Mouse (Mus musculus) stomach, embryonic 15.5 days (tissue): ENCODE results near the gene Mfrp. TPM values are rescaled to one million over a fixed set of nuclear protein-coding genes. Genes with fewer than 3 reads are reported as not detected.

Source experiments
- ATAC-seq: fragments of 200-750 bp; cut with Nextera tagmentation; 2 replicates; pipeline ENCODE4 v1.8.0; 2017; ENCODE audit warnings: low read depth, moderate number of reproducible peaks, moderate TSS enrichment; ENCODE audit not compliant: insufficient read depth, low FRiP score
- H3K27ac ChIP-seq: fragments of 300-500 bp; sonication (generic); 2 replicates; pipeline ENCODE4 v1.5.1; 2015; ENCODE audit warnings: mild to moderate bottlenecking, inconsistent platforms
- H3K27me3 ChIP-seq: fragments of 300-500 bp; sonication (generic); replicated peaks from 2 replicates; pipeline ENCODE4 v1.6.1; 2015; ENCODE audit warnings: inconsistent platforms
- H3K36me3 ChIP-seq: fragments of 300-500 bp; sonication (generic); 2 replicates; pipeline ENCODE4 v1.6.1; 2015; ENCODE audit warnings: inconsistent platforms
- H3K4me1 ChIP-seq: fragments of 300-500 bp; sonication (generic); 2 replicates; pipeline ENCODE4 v1.6.1; 2015; ENCODE audit warnings: inconsistent platforms
- H3K4me2 ChIP-seq: fragments of 300-500 bp; sonication (generic); 2 replicates; pipeline ENCODE4 v1.6.1; 2015; ENCODE audit warnings: mild to moderate bottlenecking, inconsistent platforms
- H3K4me3 ChIP-seq: fragments of 300-500 bp; sonication (generic); replicated peaks from 2 replicates; pipeline ENCODE4 v1.5.1; 2015; ENCODE audit warnings: inconsistent platforms
- H3K9ac ChIP-seq: fragments of 300-500 bp; sonication (generic); 2 replicates; pipeline ENCODE4 v1.6.1; 2015; ENCODE audit warnings: inconsistent platforms
- H3K9me3 ChIP-seq: fragments of 300-500 bp; sonication (generic); 2 replicates; pipeline ENCODE4 v1.6.1; 2016; ENCODE audit warnings: inconsistent platforms
- WGBS: fragments of 180-500 bp; shearing (Covaris S2); methylation state at CpG from one replicate; pipeline ENCODE4 v1.1.7; 2015; 5-methylcytosine and 5-hydroxymethylcytosine counted together
- polyA plus RNA-seq: library from polyadenylated mRNA; unstranded; fragments of >200 nt; fragmentation: Nextera tagmentation; extraction: Ambion mirVana; gene quantifications from 2 replicates; pipeline ENCODE4 v1.2.1, GENCODE M21; 2015

Gene Mfrp
- polyA plus RNA-seq, 1 experiment from 2014 or later: 0.18 TPM

DNA sequence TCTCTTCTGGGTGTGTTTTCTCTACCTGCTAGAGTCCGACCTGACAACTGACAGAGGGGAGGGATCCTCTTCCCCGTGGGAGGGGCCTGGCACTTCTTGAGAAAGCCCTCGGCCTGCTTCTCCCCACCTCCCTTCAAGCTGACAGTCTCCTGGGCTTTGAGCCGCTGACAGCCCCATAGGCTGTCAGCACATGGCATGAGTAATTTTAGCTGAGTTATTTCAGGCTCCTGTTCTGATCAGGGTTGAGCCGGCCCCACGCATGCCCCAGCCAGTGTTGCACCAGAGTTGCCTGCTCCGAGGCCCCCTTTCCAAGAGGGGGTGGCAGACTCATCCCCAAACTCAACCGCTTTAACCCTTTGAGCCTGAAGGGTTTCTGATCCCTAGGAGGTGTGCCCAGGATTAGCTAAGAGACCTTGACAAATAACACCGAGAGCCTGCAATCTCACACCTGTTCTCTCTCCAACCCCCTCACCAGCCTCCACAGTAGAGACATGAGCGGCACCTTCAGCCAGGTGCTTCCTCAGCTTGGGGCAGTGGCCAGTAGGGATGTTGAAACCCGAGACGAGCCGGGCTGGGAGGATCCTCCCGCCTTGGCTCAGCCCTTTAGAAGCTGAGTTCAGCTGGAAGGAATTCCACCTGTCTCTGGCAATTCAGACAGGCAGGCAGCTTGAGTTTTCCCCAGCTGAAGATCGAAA lies 13.6 kb upstream of the Mfrp start:
- H3K27ac ChIP-seq: peak overlapping the region; percentile 46; the same call in 1 of the 2 replicates
- H3K9me3 ChIP-seq: no peaks in the 10 kb centered on the region
- no peak overlapping the region for H3K4me3 ChIP-seq
- 8% methylated on average over 15 of the region's 15 CpGs for WGBS
- H3K9ac ChIP-seq: no peak overlapping the region
- H3K27me3 ChIP-seq: 0 out of 2 replicates have a peak, but pooled peaks cover 6% of the 10 kb centered on the region
- H3K4me1 ChIP-seq: peaks cover 43% of the 10 kb centered on the region
- peak overlapping the region; percentile 28; the same call in 1 of the 2 replicates for H3K4me2 ChIP-seq
- no peak; the same call in 1 of the 2 replicates for ATAC-seq
- no peaks in the 10 kb centered on the region for H3K36me3 ChIP-seq

DNA sequence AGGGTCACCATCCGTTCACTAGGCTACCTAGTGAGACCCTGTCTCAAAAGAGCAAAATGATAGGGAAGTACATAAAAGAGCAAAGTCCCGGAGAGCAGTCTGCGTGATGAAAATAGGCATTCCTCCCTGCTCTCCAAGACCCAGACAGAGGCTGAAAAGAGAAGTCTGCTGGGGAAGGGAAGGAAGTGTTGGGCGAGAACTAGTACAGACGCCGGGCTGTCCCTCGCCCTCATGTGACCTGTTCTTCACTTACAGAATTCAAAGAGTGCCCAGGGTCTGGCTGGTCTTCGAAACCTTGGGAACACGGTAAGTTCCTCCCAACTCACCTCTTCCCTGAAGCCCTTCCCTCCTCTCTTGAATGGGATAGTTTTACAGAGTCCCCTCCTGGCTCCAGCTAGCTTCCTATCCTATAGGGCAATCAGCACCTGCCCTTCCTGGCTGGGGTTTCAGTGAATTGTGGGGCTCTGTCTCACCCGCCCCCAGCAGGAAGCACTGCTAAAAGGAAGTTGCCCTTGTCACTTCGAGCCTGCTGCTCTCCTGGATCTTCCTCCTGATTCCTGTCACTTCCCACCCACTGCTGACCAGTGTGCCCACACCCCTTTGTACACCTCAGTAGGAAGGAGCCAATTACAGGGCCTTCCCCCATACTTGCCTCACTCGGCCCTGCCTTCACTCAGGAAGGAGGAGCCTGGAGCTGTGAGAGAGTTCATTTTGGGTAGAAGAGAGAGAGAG lies 12.5 kb upstream of the Mfrp start:
- peaks cover 38% of the 10 kb centered on the region for H3K4me1 ChIP-seq
- ATAC-seq: no peak
- no peak overlapping the region for H3K4me2 ChIP-seq
- H3K9me3 ChIP-seq: no peaks in the 10 kb centered on the region
- H3K36me3 ChIP-seq: 0 out of 2 replicates have a peak, but pooled peaks cover 4% of the 10 kb centered on the region
- 55% methylated on average over 12 of the region's 12 CpGs for WGBS
- 0 out of 2 replicates have a peak overlapping the region, but pooled peaks have one; percentile 9 for H3K27ac ChIP-seq
- 0 out of 2 replicates have a peak, but pooled peaks cover 6% of the 10 kb centered on the region for H3K27me3 ChIP-seq
- H3K4me3 ChIP-seq: no peak overlapping the region
- no peak overlapping the region for H3K9ac ChIP-seq

DNA sequence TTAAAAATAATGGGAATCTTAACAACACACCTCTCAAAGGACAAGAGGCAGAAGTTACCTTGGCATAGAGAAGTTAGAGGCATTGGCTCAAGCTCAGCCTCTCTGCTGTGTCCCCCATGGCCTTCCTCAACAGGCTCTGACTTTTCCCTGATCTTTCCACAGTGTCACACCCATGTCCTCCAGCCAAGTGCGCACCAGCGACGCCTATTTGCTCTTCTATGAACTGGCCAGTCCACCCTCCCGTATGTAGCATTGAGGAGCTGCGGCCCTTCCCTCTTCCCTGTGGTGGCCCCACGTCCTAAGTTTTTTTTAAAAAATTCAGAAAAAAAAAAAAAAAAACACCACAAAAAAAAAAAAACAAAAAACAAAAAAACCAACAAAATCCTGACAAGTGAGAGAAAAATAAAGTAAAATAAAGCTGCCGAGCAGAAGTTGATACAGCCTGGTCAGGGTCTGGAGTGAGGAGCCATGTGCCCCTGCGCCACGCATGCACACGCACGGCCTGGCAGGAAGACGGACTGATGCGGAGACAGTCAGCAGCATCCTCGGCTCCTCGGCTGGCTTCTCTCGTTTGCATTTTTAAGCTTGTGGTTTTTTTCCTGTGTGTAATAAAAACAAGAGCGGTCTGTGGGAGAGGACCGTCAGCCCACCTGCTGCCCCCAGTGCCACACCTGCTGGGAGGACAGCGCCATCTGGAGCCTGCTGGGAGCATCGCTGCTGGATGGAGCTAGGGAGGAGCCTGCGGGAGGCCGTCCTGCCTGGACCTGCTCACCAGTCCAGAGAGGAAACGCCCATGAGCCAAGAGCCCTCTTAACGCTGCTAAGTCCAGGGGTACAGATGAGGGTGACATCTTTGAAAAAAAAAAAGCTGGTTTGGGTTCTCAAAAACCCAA lies 7.7 kb upstream of the Mfrp start:
- ATAC-seq: peak; percentile 38; the same call in 1 of the 2 replicates
- H3K4me2 ChIP-seq: peak overlapping the region; percentile 13; the same call in 1 of the 2 replicates
- WGBS: 39% methylated on average over 24 of the region's 24 CpGs
- H3K9me3 ChIP-seq: no peaks in the 10 kb centered on the region
- H3K9ac ChIP-seq: no peak overlapping the region
- H3K4me3 ChIP-seq: no peak overlapping the region
- peaks cover 6% of the 10 kb centered on the region for H3K4me1 ChIP-seq
- no peaks in the 10 kb centered on the region for H3K27me3 ChIP-seq
- H3K27ac ChIP-seq: no peak overlapping the region
- H3K36me3 ChIP-seq: 0 out of 2 replicates have a peak, but pooled peaks cover 4% of the 10 kb centered on the region

DNA sequence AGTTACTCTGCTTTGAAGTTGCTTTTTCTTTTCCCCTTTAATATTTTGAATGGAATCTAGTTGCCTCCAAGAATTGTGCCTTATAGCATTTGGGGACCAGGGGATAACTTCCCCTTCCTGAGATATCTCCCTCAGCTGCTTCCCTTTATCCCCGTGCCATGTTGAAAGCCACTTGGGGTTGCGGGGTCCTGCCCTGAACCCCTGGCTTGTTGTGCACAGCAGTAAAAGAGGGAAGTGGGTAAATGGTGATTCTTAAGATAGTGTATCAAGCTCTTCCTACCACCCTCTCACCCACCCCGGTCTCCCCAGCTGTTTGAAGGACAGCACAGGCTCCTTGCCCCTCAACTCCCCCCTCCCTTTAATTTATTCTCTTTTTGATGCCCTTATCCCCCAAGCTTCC lies 6.8 kb upstream of the Mfrp start:
- H3K9me3 ChIP-seq: no peaks in the 10 kb centered on the region
- no peak overlapping the region for H3K4me2 ChIP-seq
- no peak overlapping the region for H3K27ac ChIP-seq
- H3K4me1 ChIP-seq: peaks cover 6% of the 10 kb centered on the region
- no peak overlapping the region for H3K4me3 ChIP-seq
- H3K36me3 ChIP-seq: 0 out of 2 replicates have a peak, but pooled peaks cover 4% of the 10 kb centered on the region
- WGBS: 75% methylated on average over 3 of the region's 3 CpGs
- no peak for ATAC-seq
- no peaks in the 10 kb centered on the region for H3K27me3 ChIP-seq
- H3K9ac ChIP-seq: no peak overlapping the region

DNA sequence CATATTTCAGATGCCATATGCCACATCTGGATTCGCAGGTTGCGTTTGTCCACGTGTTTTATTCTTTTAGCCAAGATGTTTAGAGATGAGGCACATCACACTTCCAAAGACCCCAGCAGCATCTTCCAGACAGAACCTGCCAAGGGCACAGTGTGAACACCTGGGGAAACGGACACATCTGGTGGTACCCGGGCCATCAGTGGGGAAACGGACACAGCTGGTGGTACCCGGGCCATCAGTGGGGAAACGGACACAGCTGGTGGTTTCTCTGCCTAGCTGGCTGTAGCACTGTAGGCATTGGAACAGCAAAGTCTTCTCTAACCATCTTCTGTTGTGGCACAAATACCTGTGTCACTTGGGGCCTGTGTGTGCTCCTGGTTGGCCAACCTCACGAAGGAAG lies 5.7 kb upstream of the Mfrp start:
- Histone ChIP-seq H3K27ac (no peak overlapping the region), H3K9ac (no peak overlapping the region), H3K4me3 (no peak overlapping the region), H3K27me3 (no peaks in the 10 kb centered on the region), H3K36me3 (0 out of 2 replicates have a peak, but pooled peaks cover 4% of the 10 kb centered on the region), H3K4me1 (peaks cover 6% of the 10 kb centered on the region), H3K4me2 (no peak overlapping the region), H3K9me3 (no peaks in the 10 kb centered on the region)
- WGBS: 88% methylated on average over 9 of the region's 9 CpGs
- no peak for ATAC-seq

DNA sequence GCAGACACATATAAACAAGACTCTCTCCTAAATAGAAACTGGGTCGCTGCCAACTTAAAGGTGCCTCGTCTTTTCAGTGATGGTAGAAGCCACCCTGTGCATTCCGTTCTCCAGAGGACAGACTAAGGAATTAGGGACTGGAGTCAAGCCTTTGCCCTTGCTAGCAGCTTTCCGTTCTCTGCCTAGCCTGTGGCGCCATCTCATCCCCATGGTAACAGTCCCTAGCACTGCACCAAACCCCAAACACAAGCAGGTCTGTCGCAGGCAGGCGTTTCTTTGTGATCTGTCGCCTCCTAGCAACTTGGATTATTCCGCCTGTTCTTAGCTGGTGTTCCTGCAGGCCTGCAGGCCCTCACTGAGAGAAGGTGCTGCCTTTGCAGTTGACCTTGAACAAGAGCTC lies 5.0 kb upstream of the Mfrp start:
- ATAC-seq: no peak
- H3K9ac ChIP-seq: no peak overlapping the region
- peaks cover 6% of the 10 kb centered on the region for H3K4me1 ChIP-seq
- no peak overlapping the region for H3K4me3 ChIP-seq
- H3K4me2 ChIP-seq: no peak overlapping the region
- H3K27me3 ChIP-seq: no peaks in the 10 kb centered on the region
- H3K27ac ChIP-seq: no peak overlapping the region
- H3K9me3 ChIP-seq: no peaks in the 10 kb centered on the region
- 35% methylated on average over 9 of the region's 9 CpGs for WGBS
- 0 out of 2 replicates have a peak, but pooled peaks cover 4% of the 10 kb centered on the region for H3K36me3 ChIP-seq

DNA sequence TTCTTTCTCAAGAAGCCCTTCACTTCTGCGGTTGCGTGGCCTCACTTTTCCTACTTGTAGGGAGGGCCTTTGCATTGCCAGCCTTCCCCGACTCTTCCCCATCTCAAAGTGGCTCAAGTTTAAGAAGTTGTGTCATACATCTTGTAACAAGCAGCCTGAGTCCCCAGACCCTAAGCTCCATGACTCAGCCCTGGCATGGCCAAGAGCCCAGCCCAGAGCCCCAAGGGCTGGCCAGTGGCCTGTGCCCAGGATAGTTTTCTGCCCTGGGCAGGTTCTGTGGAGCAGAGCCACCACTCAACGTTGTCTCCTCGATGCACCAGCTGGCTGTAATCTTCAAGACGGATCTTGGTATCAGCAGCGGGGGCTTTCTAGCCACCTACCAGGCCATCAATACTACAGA lies 3.4 kb downstream of the Mfrp start:
- Histone ChIP-seq H3K27ac (no peak overlapping the region), H3K9me3 (no peaks in the 10 kb centered on the region), H3K4me1 (peaks cover 41% of the 10 kb centered on the region), H3K36me3 (no peaks in the 10 kb centered on the region; the same call in 1 of the 2 replicates), H3K4me3 (no peak overlapping the region), H3K4me2 (no peak overlapping the region), H3K27me3 (no peaks in the 10 kb centered on the region), H3K9ac (no peak overlapping the region)
- WGBS: 85% methylated on average over 7 of the region's 7 CpGs
- no peak for ATAC-seq

DNA sequence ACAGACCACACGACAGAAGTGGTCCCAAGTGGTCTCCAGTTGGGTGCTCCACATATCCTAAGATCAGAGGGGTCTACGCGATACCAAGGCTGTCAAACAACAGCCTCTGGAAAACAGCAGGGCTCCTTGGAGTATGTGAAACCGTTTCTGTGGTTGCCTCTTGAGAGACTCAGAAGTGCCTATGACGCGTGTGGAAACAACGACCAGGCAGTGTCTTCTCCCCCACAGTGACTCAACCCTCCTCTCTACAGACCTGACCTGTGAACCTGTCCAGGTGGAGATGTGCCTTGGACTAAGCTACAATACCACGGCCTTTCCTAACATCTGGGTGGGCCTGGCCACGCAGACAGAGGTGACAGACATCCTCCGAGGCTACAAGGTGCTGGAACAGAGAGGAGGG lies 4.3 kb downstream of the Mfrp start:
- ATAC-seq: no peak
- Histone ChIP-seq H3K9ac (no peak overlapping the region), H3K27me3 (no peaks in the 10 kb centered on the region), H3K36me3 (no peaks in the 10 kb centered on the region; the same call in 1 of the 2 replicates), H3K4me3 (no peak overlapping the region), H3K9me3 (no peaks in the 10 kb centered on the region), H3K4me2 (no peak overlapping the region), H3K4me1 (peaks cover 48% of the 10 kb centered on the region), H3K27ac (no peak overlapping the region)
- WGBS: 85% methylated on average over 10 of the region's 10 CpGs

DNA sequence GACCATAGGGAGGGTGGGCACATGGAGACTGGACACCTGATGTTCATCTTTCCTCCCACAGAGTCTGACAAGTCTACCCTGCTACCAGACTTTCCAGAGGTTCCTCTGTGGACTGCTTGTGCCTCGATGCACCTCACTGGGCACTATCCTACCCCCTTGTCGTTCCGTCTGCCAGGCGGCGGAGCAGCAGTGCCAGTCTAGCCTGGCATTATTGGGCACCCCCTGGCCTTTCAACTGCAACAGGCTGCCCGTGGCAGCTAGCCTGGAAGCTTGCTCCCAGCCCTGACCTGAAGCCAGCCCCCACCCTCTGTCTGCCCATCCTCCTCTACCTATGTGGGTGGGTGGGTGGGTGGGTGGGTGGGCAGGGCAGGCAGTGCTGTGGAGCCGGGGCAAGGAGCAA lies 4.7 kb downstream of the Mfrp start:
- Histone ChIP-seq H3K9me3 (no peaks in the 10 kb centered on the region), H3K4me2 (no peak overlapping the region), H3K36me3 (no peaks in the 10 kb centered on the region; the same call in 1 of the 2 replicates), H3K27me3 (no peaks in the 10 kb centered on the region), H3K4me1 (peaks cover 48% of the 10 kb centered on the region), H3K9ac (no peak overlapping the region), H3K27ac (peak overlapping the region; percentile 62; the same call in 1 of the 2 replicates), H3K4me3 (no peak overlapping the region)
- WGBS: 90% methylated on average over 7 of the region's 7 CpGs
- no peak for ATAC-seq

DNA sequence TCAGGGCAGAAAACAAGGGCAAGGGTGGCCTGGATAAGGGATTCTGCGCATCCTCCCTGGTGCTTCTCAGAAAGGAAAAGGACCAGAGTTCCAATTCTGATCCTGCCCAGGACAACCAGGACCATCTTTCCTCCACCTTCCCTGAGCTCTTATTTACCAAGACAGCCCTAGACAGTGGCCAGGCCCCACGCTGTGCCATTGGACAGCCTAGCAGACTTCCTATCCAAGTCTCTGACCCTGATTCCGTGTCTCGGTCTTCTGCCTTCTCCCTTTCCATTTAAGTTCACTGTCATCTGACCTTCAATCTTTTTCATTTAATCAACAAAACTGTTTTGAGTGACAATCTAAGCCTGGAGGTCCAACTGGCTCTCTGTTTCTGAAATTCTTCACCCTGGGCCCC lies 5.1 kb downstream of the Mfrp start:
- ATAC-seq: no peak
- H3K4me2 ChIP-seq: peak overlapping the region; percentile 38
- peak overlapping the region; percentile 62 for H3K27ac ChIP-seq
- H3K36me3 ChIP-seq: no peaks in the 10 kb centered on the region; the same call in 1 of the 2 replicates
- no peaks in the 10 kb centered on the region for H3K9me3 ChIP-seq
- H3K9ac ChIP-seq: no peak overlapping the region
- H3K4me3 ChIP-seq: no peak overlapping the region
- no peaks in the 10 kb centered on the region for H3K27me3 ChIP-seq
- 69% methylated on average over 4 of the region's 4 CpGs for WGBS
- peaks cover 48% of the 10 kb centered on the region for H3K4me1 ChIP-seq

DNA sequence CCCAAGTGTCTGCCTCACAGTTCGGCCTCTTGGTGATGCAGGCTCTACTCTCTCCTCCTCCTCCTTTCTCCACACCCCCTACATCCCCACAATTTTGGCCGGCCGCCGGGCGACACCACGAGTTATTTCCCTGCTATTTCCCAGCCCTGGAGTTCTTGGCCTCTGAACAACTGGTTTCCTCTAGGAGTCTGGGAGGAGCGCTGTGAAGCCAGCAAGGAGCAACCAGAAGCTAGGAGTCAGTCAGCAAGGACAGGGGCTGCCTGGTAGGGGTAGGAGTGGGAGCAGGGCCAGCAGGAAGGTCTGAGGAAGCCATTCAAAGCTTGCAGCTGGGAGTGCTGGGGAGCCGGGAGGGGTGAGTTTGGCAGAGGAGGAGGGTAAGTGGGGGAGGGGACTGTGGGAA lies 5.6 kb downstream of the Mfrp start, which contains the start of gene C1qtnf5:
C1qtnf5 (plus strand) TSS at position 136 of the 400 bp plus-strand sequence.
- ATAC-seq: peak; percentile 62
- H3K4me3 ChIP-seq: no peak within 1 kb of the TSS
- 23% methylated on average over 8 of the region's 8 CpGs for WGBS
- H3K27me3 ChIP-seq: no peaks in the 10 kb centered on the region
- H3K9me3 ChIP-seq: no peaks in the 10 kb centered on the region
- H3K4me1 ChIP-seq: peaks cover 49% of the 10 kb centered on the region
- no peaks in the 10 kb centered on the region; the same call in 1 of the 2 replicates for H3K36me3 ChIP-seq
- H3K9ac ChIP-seq: no peak within 1 kb of the TSS
- H3K27ac ChIP-seq: peak within 1 kb of the TSS; percentile 62
- peak within 1 kb of the TSS; percentile 38 for H3K4me2 ChIP-seq
